Mouse (Mus musculus) brain, embryonic 14.5 days (tissue): Measurements from ENCODE around the gene Fxn. TPM values are rescaled to one million over a fixed set of nuclear protein-coding genes. Genes with fewer than 3 reads are reported as not detected.
"Not testable (repeated sequence)": the region's sequence is repeated elsewhere in the genome, so short reads cannot be mapped to it uniquely, and the experiment has no call there.

Source experiments
- DNase-seq: peaks from one replicate; pipeline ENCODE4 v3.0.0-alpha.2; 2011; ENCODE audit warnings: low read depth
- CTCF ChIP-seq: fragments of 200-500 bp; IDR thresholded peaks from 2 replicates; pipeline ENCODE4 v1.5.1; 2012; ENCODE audit warnings: inconsistent platforms, mild to moderate bottlenecking, moderate library complexity, borderline replicate concordance; ENCODE audit not compliant: insufficient read depth, insufficient read length; ENCODE audit errors: extremely low read depth
- POLR2A ChIP-seq: fragments of 200-500 bp; IDR thresholded peaks from 2 replicates; pipeline ENCODE4 v1.6.1; 2012; ENCODE audit warnings: mild to moderate bottlenecking, inconsistent platforms, borderline replicate concordance; ENCODE audit not compliant: poor library complexity, insufficient read depth, insufficient read length, severe bottlenecking; ENCODE audit errors: extremely low read depth
- polyA plus RNA-seq: library from polyadenylated mRNA; depleted of rRNA; stranded (reverse); fragments of >200 nt; gene quantifications from 2 replicates; pipeline ENCODE4 v1.2.3, GENCODE M21; 2012

Gene Fxn
- polyA plus RNA-seq, 1 experiment, result 20.7 TPM

- peak; percentile 32 for DNase-seq
- no peak for TF ChIP-seq CTCF
- no peak for TF ChIP-seq POLR2A
Observed at GRCm38 (mm10) chr19:24259390-24260351, 20.7 kb downstream of the Fxn start.

GRCm38 (mm10) chr19:24258368-24258767, 22.0 kb downstream of the Fxn start:
- no peak for DNase-seq
- no peak for TF ChIP-seq POLR2A
- no peak for TF ChIP-seq CTCF

GRCm38 (mm10) chr19:24257962-24258361, 22.4 kb downstream of the Fxn start:
- TF ChIP-seq POLR2A (no peak), CTCF (no peak)
- no peak for DNase-seq

- no peak for TF ChIP-seq CTCF
- TF ChIP-seq POLR2A, result no peak
- peak; percentile 60 for DNase-seq
Observed at GRCm38 (mm10) chr19:24253657-24254260, 26.6 kb downstream of the Fxn start.

GRCm38 (mm10) chr19:24251869-24252268, 28.5 kb downstream of the Fxn start:
- peak; percentile 74 for DNase-seq
- no peak for TF ChIP-seq CTCF
- TF ChIP-seq POLR2A, result no peak

- DNase-seq, result no peak
- no peak for TF ChIP-seq POLR2A
- no peak for TF ChIP-seq CTCF
Observed at GRCm38 (mm10) chr19:24243340-24243739, 37.1 kb downstream of the Fxn start.

DNA sequence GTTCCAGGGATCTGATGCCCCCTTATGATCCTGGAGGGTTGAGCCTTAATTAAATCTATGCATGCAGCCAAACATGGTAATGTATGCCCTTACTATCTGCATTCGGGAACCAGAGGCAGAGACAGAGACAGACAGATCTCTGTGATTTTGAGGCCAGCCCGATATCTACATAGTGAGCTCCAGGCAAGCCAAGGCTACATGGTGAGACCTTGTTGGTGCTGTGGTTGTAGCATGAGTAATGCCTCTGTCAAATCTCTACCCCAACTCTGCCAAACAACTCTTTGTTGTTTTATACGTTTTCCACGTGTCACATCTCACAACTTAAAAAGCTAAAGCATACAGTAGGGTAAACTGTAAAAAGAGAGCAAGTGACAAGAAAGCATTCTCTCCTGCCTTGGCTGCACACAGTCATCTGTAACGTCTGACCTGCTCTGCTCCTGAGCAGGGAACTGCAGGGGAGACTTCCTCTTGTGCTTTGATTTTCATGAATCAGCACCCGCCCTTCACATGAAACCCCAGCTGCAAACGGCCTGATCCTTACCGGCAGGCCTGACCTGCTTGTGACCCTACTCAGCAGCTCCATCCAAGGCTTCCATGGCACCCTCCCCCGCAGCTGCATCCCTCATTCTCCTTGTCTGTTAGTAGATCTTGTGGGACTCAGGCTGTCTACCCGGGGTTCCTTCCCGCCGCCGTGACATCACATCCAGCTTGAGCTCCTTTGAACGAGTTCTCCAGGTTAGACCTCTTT, 38.4 kb downstream of the Fxn start:
- peak; percentile 32 for DNase-seq
- TF ChIP-seq POLR2A (no peak), CTCF (no peak)

DNA sequence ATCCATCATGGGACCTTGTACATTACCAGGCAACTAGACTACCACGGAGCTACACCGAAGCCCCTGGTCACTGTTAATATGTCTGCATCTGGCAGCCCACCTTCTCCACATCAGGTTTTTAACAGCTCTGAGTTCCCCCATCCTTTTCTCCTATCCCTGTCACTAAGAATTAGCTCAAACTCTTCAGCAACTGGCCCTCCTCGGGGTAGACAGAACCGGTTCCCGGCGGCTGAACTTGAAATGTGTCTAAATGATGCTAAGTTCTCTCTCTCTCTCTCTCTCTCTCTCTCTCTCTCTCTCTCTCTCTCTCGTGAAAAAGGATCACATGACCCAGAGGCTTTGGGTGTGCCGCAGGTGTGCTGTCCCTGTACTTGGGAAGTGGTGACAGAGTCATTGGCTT, 39.1 kb downstream of the Fxn start:
- DNase-seq, result no peak
- TF ChIP-seq POLR2A (no peak), CTCF (no peak)

DNA sequence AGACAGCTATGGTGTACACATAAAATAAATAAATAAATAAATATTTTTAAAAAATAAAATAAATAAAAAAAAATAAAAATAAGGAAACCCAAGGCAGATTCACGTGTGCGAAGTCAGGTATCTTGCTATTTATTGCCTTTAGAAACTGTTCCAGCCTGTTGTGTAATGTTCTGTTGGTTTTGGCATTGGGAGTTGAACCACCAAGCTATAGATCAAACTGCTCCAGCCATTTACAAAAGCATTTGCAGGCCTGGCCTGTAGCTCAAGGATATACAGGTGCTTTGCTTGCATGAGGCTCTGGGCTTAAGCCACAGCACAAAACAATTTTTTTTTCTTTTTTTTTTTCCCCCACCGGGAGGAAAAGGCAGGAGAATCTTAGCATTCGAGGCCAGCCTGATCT, 42.4 kb downstream of the Fxn start:
- TF ChIP-seq CTCF, result no peak
- no peak for DNase-seq

DNA sequence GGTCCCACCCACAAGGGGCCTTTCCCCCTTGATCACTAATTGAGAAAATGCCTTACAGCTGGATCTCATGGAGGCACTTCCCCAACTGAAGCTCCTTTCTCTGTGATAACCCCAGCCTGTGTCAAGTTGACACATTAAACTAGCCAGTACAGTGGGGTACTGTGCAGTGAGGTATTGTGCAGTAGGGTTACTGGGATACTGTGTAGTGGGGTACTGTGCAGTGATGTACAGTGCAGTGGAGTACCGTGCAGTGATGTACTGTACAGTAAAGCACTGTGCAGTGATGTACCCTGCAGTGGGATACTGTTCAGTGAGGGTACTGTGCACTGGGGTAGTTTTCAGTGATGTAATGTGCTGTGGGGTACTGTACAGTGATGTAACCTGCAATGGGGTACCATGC, 48.0 kb downstream of the Fxn start:
- DNase-seq, result not testable (repeated sequence)

- DNase-seq, result peak; percentile 53
- TF ChIP-seq POLR2A, result no peak
- TF ChIP-seq CTCF, result no peak
Observed at GRCm38 (mm10) chr19:24225305-24225696, 55.1 kb downstream of the Fxn start.
